Mouse (Mus musculus) bone marrow, adult 2 months (tissue): ENCODE data around the gene Tomm40.

Source experiments
- CTCF ChIP-seq: fragments of 200-500 bp; IDR thresholded peaks from 2 replicates; pipeline ENCODE4 v1.5.1; 2011; ENCODE audit warnings: low read length, control low read depth; ENCODE audit not compliant: control insufficient read depth, insufficient read depth
- POLR2A ChIP-seq: fragments of 200-500 bp; IDR thresholded peaks from 2 replicates; pipeline ENCODE4 v1.6.1; 2011; ENCODE audit warnings: low read depth, mild to moderate bottlenecking, control low read depth, low read length, borderline replicate concordance; ENCODE audit not compliant: control insufficient read depth

DNA sequence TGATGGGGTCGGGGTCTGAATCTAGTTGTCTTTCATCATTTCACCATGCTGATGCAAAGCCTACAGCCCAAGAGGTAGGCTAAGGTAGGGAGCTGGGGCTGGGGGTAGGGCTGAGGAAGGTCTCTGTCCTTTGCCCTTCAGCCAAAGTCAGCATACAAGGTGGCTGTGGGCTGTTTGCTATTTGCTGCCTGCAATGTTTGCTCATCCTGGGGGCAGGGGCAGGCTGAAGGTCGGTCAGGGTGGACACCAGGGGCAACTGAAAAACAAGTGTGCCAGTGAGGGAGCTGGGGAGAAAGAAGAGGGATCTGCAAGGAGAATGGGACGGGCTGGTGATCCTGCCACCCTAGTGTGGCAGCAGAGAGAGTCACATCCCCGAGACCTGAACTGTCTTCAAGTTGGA, 29.9 kb downstream of the Tomm40 start:
- TF ChIP-seq CTCF (no peak), POLR2A (no peak)
